Mouse (Mus musculus) hindbrain, embryonic 14.5 days (tissue): ENCODE measurements around the gene Lrfn4. TPM values are rescaled to one million over a fixed set of nuclear protein-coding genes. Genes with fewer than 3 reads are reported as not detected.
A peak's percentile ranks its signal among the peaks of the same experiment; 100 is the strongest.

Source experiments
- ATAC-seq: fragments of 200-750 bp; cut with Nextera tagmentation; 2 replicates; pipeline ENCODE4 v1.8.0; 2017; ENCODE audit warnings: moderate number of reproducible peaks, mild to moderate bottlenecking, moderate TSS enrichment, moderate library complexity; ENCODE audit not compliant: low FRiP score
- DNase-seq: peaks from one replicate; pipeline ENCODE4 v3.0.0-alpha.2; 2015; ENCODE audit warnings: low spot score
- H3K27ac ChIP-seq: fragments of 300-500 bp; sonication (generic); 2 replicates; pipeline ENCODE4 v1.5.1; 2014; ENCODE audit warnings: mild to moderate bottlenecking, moderate library complexity
- H3K27me3 ChIP-seq: fragments of 300-500 bp; sonication (generic); 2 replicates; pipeline ENCODE4 v1.6.1; 2014; ENCODE audit warnings: mild to moderate bottlenecking, low read length, mixed read lengths; ENCODE audit not compliant: control insufficient read depth, insufficient read depth
- H3K36me3 ChIP-seq: fragments of 300-500 bp; sonication (generic); replicated peaks from 2 replicates; pipeline ENCODE4 v1.6.1; 2014; ENCODE audit not compliant: control insufficient read depth, insufficient read depth
- H3K4me1 ChIP-seq: fragments of 300-500 bp; sonication (generic); replicated peaks from 2 replicates; pipeline ENCODE4 v1.6.1; 2014; ENCODE audit warnings: antibody characterized with exemption, low read length, mixed read lengths; ENCODE audit not compliant: control insufficient read depth, insufficient read depth
- H3K4me2 ChIP-seq: fragments of 300-500 bp; sonication (generic); replicated peaks from 2 replicates; pipeline ENCODE4 v1.6.1; 2014; ENCODE audit warnings: mild to moderate bottlenecking, moderate library complexity
- H3K4me3 ChIP-seq: fragments of 300-500 bp; sonication (generic); replicated peaks from 2 replicates; pipeline ENCODE4 v1.5.1; 2014; ENCODE audit warnings: mild to moderate bottlenecking, low read length
- H3K9ac ChIP-seq: fragments of 300-500 bp; sonication (generic); 2 replicates; pipeline ENCODE4 v1.6.1; 2014
- H3K9me3 ChIP-seq: fragments of 300-500 bp; sonication (generic); 2 replicates; pipeline ENCODE4 v1.6.1; 2016; ENCODE audit warnings: low read length; ENCODE audit not compliant: control insufficient read depth
- WGBS: fragments of 180-500 bp; shearing (Covaris S2); extraction: QIAGEN DNeasy Blood & Tissue Kit; methylation state at CpG from one replicate; pipeline ENCODE4 v1.1.7; 2014; 5-methylcytosine and 5-hydroxymethylcytosine counted together
- polyA plus RNA-seq: library from polyadenylated mRNA; unstranded; fragments of >200 nt; fragmentation: Nextera tagmentation; extraction: Ambion mirVana; gene quantifications from 2 replicates; pipeline ENCODE4 v1.2.1, GENCODE M21; 2014

Gene Lrfn4
- polyA plus RNA-seq, 1 experiment from 2014 or later: 17.9 TPM

DNA sequence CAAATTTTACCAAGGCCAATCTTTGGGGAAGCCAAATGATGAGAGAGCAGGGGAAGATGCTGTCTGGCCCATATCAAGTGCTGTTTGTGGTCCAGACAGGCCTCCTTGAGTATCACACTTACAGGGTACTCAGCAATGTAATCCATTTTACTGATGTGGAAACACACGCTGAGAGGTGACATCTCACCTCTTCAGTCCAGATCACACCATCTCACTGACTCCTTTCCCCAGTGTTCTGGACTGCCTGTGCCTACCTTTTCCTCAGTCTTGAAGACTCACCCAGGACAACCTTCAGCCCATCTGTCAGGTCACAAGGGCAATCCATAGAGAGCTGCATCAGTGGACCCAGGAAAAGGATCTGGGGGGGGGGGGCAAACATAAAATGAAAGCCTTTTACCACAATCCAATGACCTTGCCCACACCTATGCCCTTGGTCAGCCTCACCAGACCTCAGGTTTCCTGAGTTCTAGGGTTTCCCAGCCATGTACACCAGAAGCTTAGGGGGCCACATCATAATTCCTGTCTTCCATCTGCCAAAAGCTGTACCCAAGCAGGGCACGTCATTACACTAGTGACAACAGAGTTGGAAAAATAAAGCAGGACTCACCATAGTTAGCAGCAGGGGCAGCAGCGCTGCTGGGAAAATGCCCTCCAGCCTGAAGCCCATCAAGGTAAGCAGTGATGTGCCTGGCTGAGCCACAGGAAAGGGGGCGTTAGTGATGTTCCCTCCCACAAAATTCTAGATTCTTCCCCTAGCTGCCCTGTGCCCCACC, 9.1 kb upstream of the Lrfn4 start:
- Histone ChIP-seq H3K27ac (peak overlapping the region; percentile 89; the same call in 1 of the 2 replicates), H3K36me3 (peaks cover 40% of the 10 kb centered on the region), H3K9ac (peak overlapping the region; percentile 84), H3K27me3 (no peaks in the 10 kb centered on the region), H3K9me3 (no peaks in the 10 kb centered on the region), H3K4me3 (peak overlapping the region; percentile 51), H3K4me1 (peaks cover 23% of the 10 kb centered on the region), H3K4me2 (peak overlapping the region; percentile 81)
- DNase-seq: no peak
- no peak for ATAC-seq
- WGBS: 35% methylated on average over 4 of the region's 4 CpGs

- peak overlapping the region; percentile 84; the same call in 1 of the 2 replicates for H3K9ac ChIP-seq
- no peak overlapping the region for H3K4me3 ChIP-seq
- H3K4me2 ChIP-seq: no peak overlapping the region
Observed at GRCm38 (mm10) chr19:4624006-4624405, 8.5 kb upstream of the Lrfn4 start.

GRCm38 (mm10) chr19:4623419-4623818, 8.0 kb upstream of the Lrfn4 start:
- whole genome bisulfite sequencing: 98% methylated on average over 9 of the region's 9 CpGs

More at GRCm38 (mm10) chr19:4624006-4624405, 8.5 kb upstream of the Lrfn4 start:
- Histone ChIP-seq H3K36me3 (peaks cover 40% of the 10 kb centered on the region), H3K27ac (no peak overlapping the region), H3K9me3 (no peaks in the 10 kb centered on the region), H3K4me1 (peaks cover 21% of the 10 kb centered on the region), H3K27me3 (no peaks in the 10 kb centered on the region)
- DNase-seq (no peak), ATAC-seq (no peak)
- WGBS: 95% methylated on average over 12 of the region's 12 CpGs

DNA sequence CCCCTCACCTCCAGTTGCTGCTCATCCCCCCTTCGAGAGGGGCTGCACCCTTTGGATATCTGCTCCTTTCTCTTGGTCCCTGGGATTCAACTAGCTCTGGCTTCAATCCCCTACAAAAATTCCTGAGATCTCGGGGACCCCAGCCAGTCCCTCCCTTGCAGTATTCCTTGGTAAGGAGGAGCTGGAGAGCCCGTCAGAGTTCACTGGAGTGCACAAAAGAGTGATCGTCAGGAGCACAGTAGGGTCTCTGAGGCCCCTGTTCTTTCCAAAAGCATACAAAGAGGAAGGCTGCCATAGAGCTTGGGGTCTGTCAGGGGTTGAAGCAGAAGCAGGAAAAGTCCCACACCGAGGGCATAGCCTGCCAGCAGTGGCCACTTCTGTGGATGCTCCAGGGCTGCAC, 7.3 kb upstream of the Lrfn4 start:
- Histone ChIP-seq H3K9ac (no peak overlapping the region), H3K4me1 (peaks cover 16% of the 10 kb centered on the region), H3K27me3 (no peaks in the 10 kb centered on the region), H3K9me3 (no peaks in the 10 kb centered on the region), H3K4me3 (no peak overlapping the region), H3K27ac (no peak overlapping the region), H3K36me3 (peaks cover 40% of the 10 kb centered on the region), H3K4me2 (no peak overlapping the region)
- DNase-seq (no peak), ATAC-seq (no peak)
- 67% methylated on average over 5 of the region's 5 CpGs for WGBS

More at GRCm38 (mm10) chr19:4623419-4623818, 8.0 kb upstream of the Lrfn4 start:
- no peaks in the 10 kb centered on the region for H3K9me3 ChIP-seq
- no peak overlapping the region for H3K27ac ChIP-seq
- no peaks in the 10 kb centered on the region for H3K27me3 ChIP-seq
- H3K9ac ChIP-seq: no peak overlapping the region
- H3K4me2 ChIP-seq: no peak overlapping the region
- H3K4me1 ChIP-seq: peaks cover 16% of the 10 kb centered on the region
- ATAC-seq (no peak), DNase-seq (no peak)
- no peak overlapping the region for H3K4me3 ChIP-seq
- peaks cover 40% of the 10 kb centered on the region for H3K36me3 ChIP-seq

- DNase-seq: no peak
- Histone ChIP-seq H3K4me1 (peaks cover 13% of the 10 kb centered on the region; the same call in 1 of the 2 replicates), H3K36me3 (peaks cover 40% of the 10 kb centered on the region), H3K27me3 (no peaks in the 10 kb centered on the region), H3K4me2 (no peak overlapping the region), H3K27ac (no peak overlapping the region), H3K9me3 (no peaks in the 10 kb centered on the region), H3K9ac (no peak overlapping the region), H3K4me3 (no peak overlapping the region)
- no peak for ATAC-seq
- WGBS: 92% methylated on average over 7 of the region's 7 CpGs
Observed at GRCm38 (mm10) chr19:4620721-4621120, 5.3 kb upstream of the Lrfn4 start.

DNA sequence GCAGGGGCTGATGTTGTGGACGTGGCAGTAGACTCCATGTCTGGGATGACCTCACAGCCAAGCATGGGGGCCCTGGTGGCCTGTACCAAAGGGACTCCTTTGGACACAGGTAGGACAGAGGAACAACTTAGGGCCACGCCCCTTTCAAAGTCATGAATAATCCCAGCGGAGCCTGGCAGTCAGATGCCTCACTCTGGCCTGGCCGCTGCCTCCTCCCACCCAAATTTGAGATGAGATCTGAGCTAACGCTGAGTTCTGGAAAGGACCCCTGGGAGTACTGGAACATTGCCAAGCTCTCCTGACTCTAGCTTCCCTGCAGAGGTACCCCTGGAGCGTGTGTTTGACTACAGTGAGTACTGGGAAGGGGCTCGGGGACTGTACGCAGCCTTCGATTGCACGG, 4.0 kb upstream of the Lrfn4 start:
- Histone ChIP-seq H3K4me1 (peaks cover 10% of the 10 kb centered on the region), H3K9ac (no peak overlapping the region), H3K27me3 (no peaks in the 10 kb centered on the region), H3K9me3 (no peaks in the 10 kb centered on the region), H3K36me3 (peaks cover 40% of the 10 kb centered on the region), H3K4me3 (no peak overlapping the region), H3K4me2 (no peak overlapping the region), H3K27ac (no peak overlapping the region)
- no peak for ATAC-seq
- WGBS: 80% methylated on average over 10 of the region's 10 CpGs
- DNase-seq: no peak

DNA sequence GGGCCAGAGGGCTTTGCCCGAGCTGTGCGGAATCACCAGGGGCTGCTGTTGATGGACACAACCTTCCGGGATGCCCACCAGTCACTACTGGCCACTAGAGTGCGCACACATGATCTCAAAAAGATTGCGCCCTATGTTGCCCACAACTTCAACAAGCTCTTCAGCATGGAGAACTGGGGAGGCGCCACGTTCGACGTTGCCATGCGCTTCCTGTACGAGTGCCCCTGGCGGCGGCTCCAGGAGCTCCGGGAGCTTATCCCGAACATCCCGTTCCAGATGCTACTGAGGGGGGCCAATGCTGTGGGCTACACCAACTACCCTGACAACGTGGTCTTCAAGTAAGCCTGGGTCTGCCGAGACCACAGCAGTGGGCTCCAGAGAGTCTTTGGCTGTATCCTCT, 2.7 kb upstream of the Lrfn4 start:
- WGBS: 28% methylated on average over 18 of the region's 18 CpGs
- H3K9ac ChIP-seq: no peak overlapping the region

DNA sequence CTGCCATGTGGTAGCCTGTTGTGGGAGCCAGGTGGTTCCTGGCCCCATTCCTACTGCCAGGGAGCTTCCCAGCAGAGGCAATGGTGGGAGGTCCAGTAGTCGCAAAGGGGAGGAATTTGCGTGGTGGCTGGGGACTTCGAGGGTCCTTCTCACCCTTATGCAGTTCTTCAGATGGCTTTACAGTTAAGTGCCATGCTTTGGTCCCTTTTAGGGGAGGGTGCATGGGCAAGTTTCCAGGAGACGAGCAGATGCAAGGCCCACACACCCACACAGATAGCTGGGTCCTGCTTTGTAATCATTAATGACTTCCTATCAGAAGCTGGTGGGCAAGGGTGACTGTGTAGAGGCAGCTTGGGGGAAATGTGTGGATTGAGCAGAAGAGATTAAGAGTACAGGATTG, 1.1 kb upstream of the Lrfn4 start:
- no peak for ATAC-seq
- WGBS: 37% methylated on average over 4 of the region's 4 CpGs
- no peak for DNase-seq
- Histone ChIP-seq H3K4me2 (no peak overlapping the region), H3K9ac (no peak overlapping the region), H3K4me1 (peaks cover 26% of the 10 kb centered on the region), H3K36me3 (peaks cover 39% of the 10 kb centered on the region), H3K27ac (peak overlapping the region; percentile 95; the same call in 1 of the 2 replicates), H3K27me3 (no peaks in the 10 kb centered on the region), H3K9me3 (no peaks in the 10 kb centered on the region), H3K4me3 (no peak overlapping the region)

More for the DNA sequence above, 2.7 kb upstream of the Lrfn4 start:
- Histone ChIP-seq H3K9me3 (no peaks in the 10 kb centered on the region), H3K36me3 (peaks cover 39% of the 10 kb centered on the region), H3K27ac (no peak overlapping the region), H3K4me1 (peaks cover 20% of the 10 kb centered on the region), H3K4me3 (no peak overlapping the region), H3K4me2 (no peak overlapping the region), H3K27me3 (no peaks in the 10 kb centered on the region)
- DNase-seq (peak; percentile 35), ATAC-seq (no peak)

DNA sequence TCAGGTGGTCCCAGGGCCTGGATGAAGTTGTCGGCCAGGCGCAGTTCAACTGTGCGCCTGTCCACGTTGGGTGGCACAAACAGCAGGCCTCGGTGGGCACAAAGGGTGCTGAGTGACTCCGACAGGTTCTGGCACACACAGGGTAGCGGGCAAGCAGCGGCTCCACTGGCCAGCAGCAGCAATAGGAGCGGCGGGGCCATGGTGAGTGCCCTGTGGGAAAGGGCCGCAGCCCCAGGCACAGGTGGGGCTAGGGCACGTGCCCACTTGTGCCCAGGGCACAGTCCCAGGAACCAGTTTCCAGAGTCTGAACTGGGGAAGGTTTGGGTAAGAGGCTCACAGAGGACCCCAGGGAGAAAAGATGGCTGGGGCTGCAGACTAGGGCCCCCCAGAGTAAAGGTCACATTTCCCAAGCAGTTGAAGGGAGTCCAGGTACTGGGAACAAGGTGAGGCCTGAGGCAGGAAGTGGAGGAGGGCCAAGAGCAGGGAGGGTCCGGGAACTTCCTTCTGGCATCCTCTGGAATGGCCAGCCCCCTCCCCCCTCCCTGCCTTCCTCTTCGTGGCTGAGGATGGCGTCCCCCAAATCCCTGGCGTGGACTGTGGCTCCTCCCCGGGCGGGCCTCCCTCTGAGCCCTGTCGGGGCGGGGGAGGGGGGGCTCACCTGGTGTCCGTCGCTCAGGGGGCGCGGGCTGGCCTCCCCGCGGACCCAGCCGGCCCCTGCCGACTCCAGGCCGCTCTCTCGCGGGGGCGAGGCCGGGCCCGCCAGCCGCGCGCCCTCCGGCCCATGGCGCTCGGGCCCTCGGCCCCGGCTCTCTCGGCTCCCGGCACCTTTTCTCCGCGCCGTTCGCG, 939 bp downstream of the Lrfn4 start:
- Histone ChIP-seq H3K4me1 (peaks cover 26% of the 10 kb centered on the region), H3K27me3 (no peaks in the 10 kb centered on the region), H3K36me3 (peaks cover 36% of the 10 kb centered on the region), H3K4me2 (peak overlapping the region; percentile 82), H3K9ac (peak overlapping the region; percentile 99), H3K9me3 (no peaks in the 10 kb centered on the region), H3K27ac (peak overlapping the region; percentile 95), H3K4me3 (peak overlapping the region; percentile 95)
- ATAC-seq (0 out of 2 replicates have a peak, but pooled peaks have one; percentile 1), DNase-seq (no peak)
- 25% methylated on average over 30 of the region's 49 CpGs for WGBS
